Mouse (Mus musculus) liver, embryonic 15.5 days (tissue): Measurements from ENCODE around the gene Zdhhc8. TPM values are rescaled to one million over a fixed set of nuclear protein-coding genes. Genes with fewer than 3 reads are reported as not detected.

Source experiments
- ATAC-seq: fragments of 200-750 bp; cut with Nextera tagmentation; 2 replicates; pipeline ENCODE4 v1.8.0; 2017; ENCODE audit warnings: moderate number of reproducible peaks, mild to moderate bottlenecking, moderate library complexity; ENCODE audit not compliant: insufficient read depth
- H3K27ac ChIP-seq: fragments of 300-500 bp; sonication (generic); replicated peaks from 2 replicates; pipeline ENCODE4 v1.5.1; 2015; ENCODE audit warnings: mild to moderate bottlenecking, inconsistent platforms
- H3K27me3 ChIP-seq: fragments of 300-500 bp; sonication (generic); 2 replicates; pipeline ENCODE4 v1.6.1; 2015; ENCODE audit warnings: mild to moderate bottlenecking, inconsistent platforms
- H3K36me3 ChIP-seq: fragments of 300-500 bp; sonication (generic); replicated peaks from 2 replicates; pipeline ENCODE4 v1.6.1; 2015; ENCODE audit warnings: moderate library complexity, mild to moderate bottlenecking, inconsistent platforms
- H3K4me1 ChIP-seq: fragments of 300-500 bp; sonication (generic); replicated peaks from 2 replicates; pipeline ENCODE4 v1.6.1; 2015; ENCODE audit warnings: inconsistent platforms
- H3K4me2 ChIP-seq: fragments of 300-500 bp; sonication (generic); 2 replicates; pipeline ENCODE4 v1.6.1; 2015; ENCODE audit warnings: moderate library complexity, mild to moderate bottlenecking, inconsistent platforms
- H3K4me3 ChIP-seq: fragments of 300-500 bp; sonication (generic); replicated peaks from 2 replicates; pipeline ENCODE4 v1.5.1; 2015; ENCODE audit warnings: mild to moderate bottlenecking, inconsistent platforms
- H3K9ac ChIP-seq: fragments of 300-500 bp; sonication (generic); 2 replicates; pipeline ENCODE4 v1.6.1; 2015; ENCODE audit warnings: moderate library complexity, mild to moderate bottlenecking, inconsistent platforms
- H3K9me3 ChIP-seq: fragments of 300-500 bp; sonication (generic); replicated peaks from 2 replicates; pipeline ENCODE4 v1.6.1; 2016; ENCODE audit warnings: inconsistent platforms
- WGBS: fragments of 180-500 bp; shearing (Covaris S2); methylation state at CpG from one replicate; pipeline ENCODE4 v1.1.7; 2015; ENCODE audit warnings: mixed read lengths; ENCODE audit not compliant: insufficient replicate concordance; 5-methylcytosine and 5-hydroxymethylcytosine counted together
- polyA plus RNA-seq: library from polyadenylated mRNA; unstranded; fragments of >200 nt; fragmentation: Nextera tagmentation; extraction: Ambion mirVana; gene quantifications from 2 replicates; pipeline ENCODE4 v1.2.1, GENCODE M21; 2015

Gene Zdhhc8
- polyA plus RNA-seq, 1 experiment from 2014 or later, result 1.6 TPM

DNA sequence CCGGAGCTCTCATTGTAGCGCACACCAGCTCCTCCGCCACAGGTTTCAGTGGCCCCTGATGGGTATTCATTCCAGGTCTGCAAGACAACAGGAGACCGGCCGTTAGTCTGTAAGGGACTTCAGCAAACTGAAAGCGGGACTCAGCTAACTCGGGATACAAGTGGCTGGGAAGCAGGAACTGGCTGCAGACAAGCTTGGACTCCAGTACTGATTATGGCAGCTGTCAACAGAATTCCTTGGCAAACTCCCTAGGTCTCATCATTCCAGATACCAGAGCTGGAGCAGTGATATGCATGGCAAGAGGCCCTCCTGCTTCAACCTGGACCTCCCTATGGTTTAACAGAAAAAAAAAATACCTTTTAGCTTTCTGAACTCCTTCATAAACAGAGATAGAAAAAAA is 20.1 kb downstream of the Zdhhc8 start:
- H3K27me3 ChIP-seq, result no peaks in the 10 kb centered on the region; the same call in 1 of the 2 replicates
- ATAC-seq, result no peak
- H3K36me3 ChIP-seq, result no peaks in the 10 kb centered on the region
- H3K27ac ChIP-seq, result no peak overlapping the region
- 74% methylated on average over 7 of the region's 7 CpGs for WGBS
- no peak overlapping the region for H3K4me2 ChIP-seq
- no peak overlapping the region for H3K4me3 ChIP-seq
- no peak overlapping the region for H3K9ac ChIP-seq
- H3K9me3 ChIP-seq, result no peaks in the 10 kb centered on the region
- peaks cover 6% of the 10 kb centered on the region; the same call in 1 of the 2 replicates for H3K4me1 ChIP-seq

- Histone ChIP-seq H3K36me3 (no peaks in the 10 kb centered on the region), H3K27me3 (peaks cover 5% of the 10 kb centered on the region; the same call in 1 of the 2 replicates), H3K9me3 (no peaks in the 10 kb centered on the region), H3K9ac (no peak overlapping the region), H3K4me1 (0 out of 2 replicates have a peak, but pooled peaks cover 6% of the 10 kb centered on the region), H3K4me2 (no peak overlapping the region), H3K4me3 (no peak overlapping the region), H3K27ac (no peak overlapping the region)
- 54% methylated on average over 6 of the region's 6 CpGs for WGBS
- no peak for ATAC-seq
Observed at GRCm38 (mm10) chr16:18213689-18214088, 21.2 kb downstream of the Zdhhc8 start.

DNA sequence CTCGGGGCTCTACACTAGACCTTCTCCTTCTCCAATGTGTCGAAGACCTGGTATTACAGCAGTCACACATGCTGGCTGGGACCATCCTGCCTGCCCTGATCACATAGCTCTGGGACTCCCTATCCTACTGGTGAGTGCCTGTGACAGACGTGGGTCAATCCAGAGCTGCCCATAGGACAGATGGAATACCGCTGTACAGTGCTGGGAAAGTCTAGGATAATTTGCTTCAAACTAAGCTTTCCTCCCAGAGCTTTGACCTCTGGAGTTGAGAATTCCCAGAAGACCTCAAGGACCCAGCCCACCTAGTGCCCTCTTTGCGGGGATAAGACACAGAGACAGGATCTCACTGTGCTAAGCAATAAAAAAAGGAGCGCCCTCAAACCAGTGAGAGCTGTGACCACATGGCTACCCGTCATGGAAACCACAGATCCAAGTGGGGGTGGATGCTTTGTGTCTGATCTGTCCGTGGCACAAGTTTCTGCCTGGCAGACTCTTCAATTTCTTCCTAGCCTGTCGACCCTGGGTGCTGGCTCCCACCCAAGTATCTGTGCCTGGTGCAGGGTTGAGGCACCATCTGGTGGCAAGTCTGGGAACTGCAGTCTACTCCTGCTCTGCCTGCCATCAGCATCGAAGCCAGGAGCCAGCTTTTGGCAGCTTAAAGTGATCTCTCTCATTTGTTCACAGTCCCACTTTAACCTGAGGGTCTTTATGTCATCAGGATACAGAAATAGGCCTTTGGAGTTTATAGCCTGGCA is 23.3 kb downstream of the Zdhhc8 start:
- ATAC-seq, result no peak
- Histone ChIP-seq H3K4me1 (0 out of 2 replicates have a peak, but pooled peaks cover 6% of the 10 kb centered on the region), H3K27ac (no peak overlapping the region), H3K4me2 (no peak overlapping the region), H3K9ac (no peak overlapping the region), H3K9me3 (no peaks in the 10 kb centered on the region), H3K27me3 (peaks cover 5% of the 10 kb centered on the region; the same call in 1 of the 2 replicates), H3K36me3 (no peaks in the 10 kb centered on the region), H3K4me3 (no peak overlapping the region)
- 36% methylated on average over 10 of the region's 10 CpGs for WGBS

GRCm38 (mm10) chr16:18210701-18211416 is 24.1 kb downstream of the Zdhhc8 start:
- no peak for ATAC-seq
- 0 out of 2 replicates have a peak, but pooled peaks cover 6% of the 10 kb centered on the region for H3K4me1 ChIP-seq
- H3K9me3 ChIP-seq, result no peaks in the 10 kb centered on the region
- H3K4me3 ChIP-seq, result no peak overlapping the region
- H3K27ac ChIP-seq, result no peak overlapping the region
- H3K27me3 ChIP-seq, result peaks cover 5% of the 10 kb centered on the region; the same call in 1 of the 2 replicates
- 12% methylated on average over 8 of the region's 8 CpGs for WGBS
- H3K9ac ChIP-seq, result no peak overlapping the region
- H3K36me3 ChIP-seq, result no peaks in the 10 kb centered on the region
- H3K4me2 ChIP-seq, result no peak overlapping the region

DNA sequence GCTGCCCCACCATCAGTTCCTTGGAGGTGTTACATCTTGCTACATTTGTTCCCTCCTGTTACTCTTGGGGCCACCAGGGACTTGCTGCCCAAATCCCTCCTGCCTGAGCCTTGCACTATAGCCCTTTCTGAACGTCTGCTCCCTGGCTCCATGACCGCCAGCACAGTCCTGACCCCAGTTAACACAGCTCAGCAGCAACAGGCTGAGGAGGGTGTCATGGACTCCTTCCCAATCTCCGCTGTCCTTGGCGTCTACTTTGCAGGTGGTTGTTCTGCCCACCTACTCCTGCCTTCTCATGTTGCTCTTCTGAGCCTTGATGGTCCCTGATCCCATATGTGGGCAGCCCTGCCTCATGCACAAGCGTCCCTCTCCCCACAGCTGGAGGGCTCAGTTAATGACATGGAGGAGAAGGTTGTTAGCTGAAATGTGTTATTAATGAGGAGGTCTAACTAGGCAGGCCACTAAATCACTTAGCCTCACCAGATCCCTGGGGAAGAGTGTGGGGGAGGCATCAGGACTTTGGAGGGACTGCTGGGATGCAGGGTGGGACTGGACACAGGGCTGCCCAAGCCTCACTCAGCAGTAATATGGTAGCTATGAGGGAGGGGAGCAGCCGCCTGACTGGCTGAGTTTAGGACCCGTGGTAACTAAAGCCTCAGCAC is 31.4 kb downstream of the Zdhhc8 start:
- H3K9ac ChIP-seq, result no peak overlapping the region
- H3K4me2 ChIP-seq, result no peak overlapping the region
- H3K4me3 ChIP-seq, result no peak overlapping the region
- no peaks in the 10 kb centered on the region for H3K27me3 ChIP-seq
- 54% methylated on average over 7 of the region's 7 CpGs for WGBS
- no peaks in the 10 kb centered on the region for H3K36me3 ChIP-seq
- H3K4me1 ChIP-seq, result no peaks in the 10 kb centered on the region
- no peaks in the 10 kb centered on the region for H3K9me3 ChIP-seq
- no peak overlapping the region for H3K27ac ChIP-seq
- ATAC-seq, result no peak

- H3K4me3 ChIP-seq, result no peak overlapping the region
- no peaks in the 10 kb centered on the region for H3K9me3 ChIP-seq
- H3K4me1 ChIP-seq, result no peaks in the 10 kb centered on the region
- H3K9ac ChIP-seq, result no peak overlapping the region
- H3K4me2 ChIP-seq, result no peak overlapping the region
- WGBS, result 55% methylated on average over 1 of the region's 1 CpGs
- H3K27ac ChIP-seq, result no peak overlapping the region
- H3K36me3 ChIP-seq, result no peaks in the 10 kb centered on the region
- ATAC-seq, result no peak
- no peaks in the 10 kb centered on the region for H3K27me3 ChIP-seq
Observed at GRCm38 (mm10) chr16:18202061-18202460, 32.9 kb downstream of the Zdhhc8 start.

DNA sequence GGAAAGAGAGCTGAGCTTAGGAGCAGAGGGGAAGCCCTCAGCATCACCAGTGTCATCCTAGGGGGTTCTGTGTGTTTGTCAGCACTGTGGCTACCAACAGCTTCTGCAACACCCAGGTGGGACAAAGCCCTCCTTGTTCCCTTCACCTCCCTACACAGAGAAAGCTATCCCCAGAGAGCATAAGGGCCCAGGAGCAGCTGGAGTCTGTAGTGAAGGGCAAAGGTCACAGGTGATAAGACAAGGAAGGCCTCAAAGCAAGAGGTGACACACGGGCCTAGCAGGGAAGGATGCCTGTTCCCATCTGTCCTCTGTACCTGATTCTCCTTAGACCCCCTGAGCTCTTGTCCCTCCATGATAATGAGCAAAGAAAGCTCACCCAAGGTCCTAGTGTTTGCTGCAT is 33.3 kb downstream of the Zdhhc8 start:
- H3K4me1 ChIP-seq, result no peaks in the 10 kb centered on the region
- no peak overlapping the region for H3K27ac ChIP-seq
- H3K4me2 ChIP-seq, result no peak overlapping the region
- no peaks in the 10 kb centered on the region for H3K27me3 ChIP-seq
- H3K36me3 ChIP-seq, result no peaks in the 10 kb centered on the region
- 32% methylated on average over 1 of the region's 1 CpGs for WGBS
- no peak overlapping the region for H3K4me3 ChIP-seq
- H3K9ac ChIP-seq, result no peak overlapping the region
- H3K9me3 ChIP-seq, result no peaks in the 10 kb centered on the region
- ATAC-seq, result no peak

GRCm38 (mm10) chr16:18200062-18200461 is 34.9 kb downstream of the Zdhhc8 start:
- WGBS, result 43% methylated on average over 2 of the region's 2 CpGs
- Histone ChIP-seq H3K9me3 (no peaks in the 10 kb centered on the region), H3K4me2 (no peak overlapping the region), H3K9ac (no peak overlapping the region), H3K4me1 (no peaks in the 10 kb centered on the region), H3K4me3 (no peak overlapping the region), H3K36me3 (no peaks in the 10 kb centered on the region), H3K27ac (no peak overlapping the region), H3K27me3 (no peaks in the 10 kb centered on the region)
- ATAC-seq, result no peak

DNA sequence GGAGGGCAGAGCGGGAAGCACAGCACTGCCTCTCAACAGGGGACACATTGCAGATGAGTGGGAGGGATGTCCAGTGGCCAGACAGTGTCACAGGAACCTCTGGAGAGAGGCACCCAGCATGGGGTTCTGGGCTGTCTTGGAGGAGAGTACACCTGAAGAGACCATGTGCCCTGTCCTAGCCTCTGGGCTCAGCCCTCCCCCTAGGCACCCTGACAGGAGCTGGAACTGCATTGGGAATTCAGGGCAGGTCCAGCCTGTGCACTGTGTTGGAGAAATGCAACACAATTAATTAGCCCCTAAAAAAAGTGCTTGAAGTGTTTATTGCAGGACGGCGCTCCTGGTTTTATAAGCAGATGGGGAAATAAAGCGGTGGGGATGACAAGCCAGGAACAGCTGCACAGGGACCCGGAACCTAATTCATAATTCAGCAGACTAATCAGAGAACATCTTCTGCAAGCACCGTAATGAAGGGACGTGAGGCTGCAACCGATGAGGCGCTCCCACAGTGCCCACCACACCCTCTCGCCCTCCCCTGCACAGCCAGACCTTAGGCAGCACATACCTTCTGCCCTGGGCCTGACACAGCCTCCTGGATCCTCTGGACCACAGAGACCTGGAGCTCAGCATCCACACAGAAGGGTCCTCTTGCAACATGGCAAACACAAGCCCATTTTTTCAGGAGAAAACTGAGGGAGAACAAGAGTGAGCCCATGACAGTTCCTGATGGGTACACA is 36.4 kb downstream of the Zdhhc8 start:
- no peak for ATAC-seq
- 68% methylated on average over 10 of the region's 10 CpGs for WGBS
- no peaks in the 10 kb centered on the region for H3K36me3 ChIP-seq
- no peak overlapping the region for H3K4me2 ChIP-seq
- H3K4me1 ChIP-seq, result no peaks in the 10 kb centered on the region
- no peak overlapping the region for H3K9ac ChIP-seq
- no peaks in the 10 kb centered on the region for H3K27me3 ChIP-seq
- H3K9me3 ChIP-seq, result no peaks in the 10 kb centered on the region
- H3K27ac ChIP-seq, result no peak overlapping the region
- H3K4me3 ChIP-seq, result no peak overlapping the region

- H3K36me3 ChIP-seq, result no peaks in the 10 kb centered on the region
- no peaks in the 10 kb centered on the region for H3K4me1 ChIP-seq
- no peak overlapping the region for H3K27ac ChIP-seq
- H3K4me3 ChIP-seq, result no peak overlapping the region
- H3K4me2 ChIP-seq, result no peak overlapping the region
- H3K27me3 ChIP-seq, result no peaks in the 10 kb centered on the region
- WGBS, result 60% methylated on average over 6 of the region's 6 CpGs
- no peaks in the 10 kb centered on the region for H3K9me3 ChIP-seq
- H3K9ac ChIP-seq, result no peak overlapping the region
- no peak for ATAC-seq
Observed at GRCm38 (mm10) chr16:18197881-18198280, 37.1 kb downstream of the Zdhhc8 start.
